Mouse (Mus musculus) embryo, embryonic 10.5 days (tissue): Measurements from ENCODE around the gene Boc.

Experiments
- DNase-seq: peaks from one replicate; pipeline ENCODE4 v3.0.0-alpha.2; 2015; ENCODE audit warnings: low spot score

The Boc gene

DNA sequence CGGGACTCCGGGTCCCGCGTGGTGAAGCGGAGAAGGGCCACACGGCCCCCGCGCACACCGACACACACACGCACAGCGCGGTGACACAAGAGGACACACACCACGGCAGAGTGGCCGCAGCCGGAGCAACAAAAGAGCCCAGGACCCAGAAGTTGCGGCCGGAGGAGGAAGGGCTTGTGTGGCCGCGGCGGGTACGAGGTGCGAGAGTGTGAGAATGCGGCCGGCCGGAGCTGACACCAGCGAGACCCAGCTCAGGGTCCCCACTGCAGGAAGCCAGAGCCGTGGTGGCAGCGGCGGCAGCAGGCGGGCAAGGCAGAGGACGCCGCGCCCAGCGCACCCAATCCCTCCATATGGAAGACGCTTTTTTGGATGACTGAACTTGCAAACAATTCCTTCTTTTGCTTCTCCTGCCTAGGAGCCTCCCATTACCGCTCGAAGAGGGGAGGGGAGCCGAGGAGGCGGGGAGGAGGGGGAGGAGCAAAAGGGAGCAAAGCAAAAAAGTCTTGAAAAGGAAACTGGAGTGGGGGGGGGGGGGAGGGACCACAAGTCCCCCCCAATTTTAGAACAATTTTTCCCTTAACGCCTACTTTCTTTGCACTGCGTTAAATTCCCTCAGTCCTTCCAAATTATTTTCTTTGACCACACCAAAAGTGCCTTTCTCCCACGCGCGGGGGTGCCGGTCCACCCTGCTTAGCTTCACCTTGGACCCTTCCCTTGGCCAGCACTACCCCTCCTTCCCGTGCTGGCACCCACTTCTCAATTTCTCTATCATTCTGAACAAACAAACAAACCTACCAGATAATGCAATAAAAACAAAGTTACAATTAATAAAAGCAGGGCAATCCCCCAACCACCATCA lies at the start of gene Boc:
Boc (minus strand) TSS at position 427 of the 859 bp plus-strand sequence.
- peak; percentile 81 for DNase-seq

DNA sequence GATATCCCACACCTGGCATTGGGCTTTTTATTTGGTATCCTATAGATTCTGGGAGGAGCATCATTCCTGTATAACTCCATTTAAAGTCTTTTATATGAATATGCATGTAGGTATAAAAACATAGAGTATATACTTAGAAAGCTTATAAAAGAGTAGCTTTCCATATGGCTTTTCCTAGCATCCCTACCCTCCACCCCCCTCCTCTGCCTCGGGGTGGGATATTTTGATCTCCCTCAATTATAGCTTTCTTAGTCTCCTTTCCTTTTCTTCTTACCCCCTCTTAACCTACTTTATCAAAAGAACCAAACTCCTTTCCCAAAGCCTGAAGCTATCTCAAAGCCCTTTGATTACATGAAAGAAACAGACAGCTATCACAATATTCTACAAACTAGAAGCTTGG lies 47.9 kb upstream of the Boc start:
- no peak for DNase-seq

DNA sequence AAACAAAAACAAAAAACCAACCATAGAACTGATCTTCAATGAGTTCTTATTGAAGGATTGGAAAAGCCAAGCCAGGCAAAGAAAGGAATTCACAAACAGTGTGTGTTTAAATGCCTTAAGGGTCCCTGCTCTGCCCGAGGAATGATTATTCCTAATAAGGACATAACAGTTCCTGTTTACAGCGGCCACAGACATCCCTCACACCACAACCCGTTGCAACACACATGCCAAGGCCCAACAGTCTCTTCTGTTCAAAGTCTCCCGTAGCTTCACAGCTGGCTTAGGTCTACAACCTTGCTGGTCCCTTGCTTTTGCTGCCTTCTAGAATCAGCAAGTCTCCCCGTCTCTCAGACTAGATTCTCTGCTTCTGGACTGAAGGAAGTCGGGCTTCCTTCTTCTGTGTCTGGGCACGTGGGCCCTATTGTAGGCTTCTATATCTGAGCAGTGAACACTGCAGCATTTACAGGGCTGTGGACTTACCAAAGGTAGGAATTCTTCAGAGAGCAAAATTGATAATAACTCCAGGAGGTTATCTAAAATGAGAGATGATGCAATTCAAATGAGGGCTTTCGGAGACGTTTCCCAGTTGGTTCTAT lies 45.4 kb upstream of the Boc start:
- DNase-seq, result no peak

DNA sequence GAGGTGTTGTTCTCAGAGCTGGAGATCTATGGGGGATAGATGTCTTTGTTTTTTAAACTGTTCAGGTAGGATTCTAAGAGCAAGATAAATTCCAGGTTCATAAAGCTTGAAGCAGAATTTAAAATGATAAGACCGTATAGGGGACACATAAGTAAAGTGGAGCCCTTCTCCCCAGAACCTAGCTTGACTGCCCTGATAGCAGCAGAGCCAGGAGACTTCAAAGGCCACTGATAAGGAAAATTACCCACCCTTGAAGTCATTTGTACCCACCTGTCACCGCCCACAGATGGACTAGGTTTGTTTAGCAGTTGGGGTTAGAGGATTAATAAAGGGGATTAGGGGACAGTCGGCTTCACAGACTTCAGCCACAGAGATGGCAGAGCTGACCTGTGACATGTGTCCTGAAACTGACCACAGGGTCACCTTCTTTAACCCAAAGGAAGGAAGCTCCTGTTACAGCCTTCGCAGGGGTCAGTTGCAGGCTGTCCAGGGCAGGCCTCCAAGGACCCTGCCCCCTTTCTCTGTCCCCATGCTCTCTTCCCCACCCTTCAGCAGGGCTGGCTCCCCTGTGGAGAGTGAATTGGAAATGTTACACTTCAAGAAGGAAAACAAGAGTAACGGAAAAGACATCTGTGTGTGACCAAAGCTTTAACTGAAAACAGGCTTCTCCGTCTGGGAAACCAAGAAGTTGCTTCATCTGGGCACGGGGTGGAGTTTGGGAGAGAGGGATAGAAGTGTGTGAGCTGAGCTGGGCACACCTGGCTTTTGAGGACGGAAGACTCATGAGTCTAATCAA lies 43.5 kb upstream of the Boc start:
- peak; percentile 76 for DNase-seq

DNA sequence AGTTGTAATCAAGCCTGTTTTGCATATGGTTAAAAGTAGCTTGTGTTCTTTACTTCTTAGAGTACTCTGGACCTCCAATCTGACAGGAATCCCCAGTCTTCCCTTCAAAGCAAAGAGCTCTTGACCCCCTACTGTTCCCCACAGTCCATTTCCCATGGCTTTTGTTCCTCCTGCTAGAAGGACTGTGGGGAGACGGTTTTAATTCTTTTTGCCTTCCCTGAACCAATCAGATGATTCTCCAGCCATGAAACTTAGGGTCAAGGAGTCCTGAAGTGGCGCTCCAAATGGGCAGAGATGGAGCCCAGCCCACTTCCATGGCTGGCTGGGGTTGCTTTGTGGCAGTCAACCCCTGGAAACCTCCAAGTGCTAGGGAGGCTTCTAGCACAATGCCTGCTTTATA lies 42.5 kb upstream of the Boc start:
- DNase-seq, result peak; percentile 52

DNA sequence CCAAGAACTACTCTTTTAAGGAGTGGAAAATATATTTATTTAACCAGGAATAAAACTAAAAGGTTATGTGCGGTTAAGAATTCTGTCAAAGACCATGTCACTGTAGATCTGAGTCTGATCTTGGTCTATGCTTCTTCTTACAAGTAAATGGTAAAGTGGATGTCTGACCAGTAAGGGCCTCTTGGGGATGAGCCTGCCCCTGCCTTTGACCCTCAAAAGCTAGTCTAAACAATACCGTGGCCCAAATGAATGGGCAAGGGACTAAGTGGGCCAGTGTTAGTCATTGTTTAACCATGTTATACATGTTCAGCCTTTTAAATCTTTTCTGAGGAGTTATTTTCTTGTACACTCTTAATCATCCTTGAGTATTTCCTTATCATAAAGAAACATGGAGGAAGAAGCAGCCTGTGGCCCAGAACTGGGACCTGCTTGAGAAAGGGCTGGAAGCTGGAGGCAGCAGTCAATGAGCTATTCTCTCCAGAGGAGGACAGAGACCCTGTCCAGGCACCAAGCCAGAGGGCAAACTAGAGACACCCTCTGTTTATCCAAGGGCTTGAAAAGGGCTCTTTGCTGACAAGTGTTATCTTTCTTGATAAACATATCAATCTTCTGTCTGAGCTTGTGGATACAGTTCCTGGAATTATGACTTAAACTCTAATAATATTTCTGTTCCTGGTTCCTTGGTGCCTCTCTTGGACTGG lies 38.6 kb upstream of the Boc start:
- no peak for DNase-seq

DNA sequence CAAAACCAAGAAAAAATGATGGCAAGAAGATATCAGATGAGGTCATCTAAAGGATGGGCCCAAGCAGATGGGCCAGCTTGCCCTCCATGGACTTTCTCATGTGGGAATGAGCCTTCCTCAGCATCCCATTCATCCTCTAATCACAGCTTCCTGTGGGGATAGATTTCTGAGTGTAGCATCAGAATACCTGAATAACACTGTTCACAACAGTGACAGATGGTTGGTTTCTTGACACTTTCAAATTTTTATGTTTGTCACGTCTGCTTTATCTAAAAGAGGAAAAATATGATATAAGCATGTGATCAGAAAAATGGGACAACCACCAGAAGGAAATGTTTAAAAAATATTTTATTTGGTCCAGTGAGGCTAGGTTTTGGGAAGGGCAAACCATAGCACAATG lies 30.8 kb upstream of the Boc start:
- no peak for DNase-seq

DNA sequence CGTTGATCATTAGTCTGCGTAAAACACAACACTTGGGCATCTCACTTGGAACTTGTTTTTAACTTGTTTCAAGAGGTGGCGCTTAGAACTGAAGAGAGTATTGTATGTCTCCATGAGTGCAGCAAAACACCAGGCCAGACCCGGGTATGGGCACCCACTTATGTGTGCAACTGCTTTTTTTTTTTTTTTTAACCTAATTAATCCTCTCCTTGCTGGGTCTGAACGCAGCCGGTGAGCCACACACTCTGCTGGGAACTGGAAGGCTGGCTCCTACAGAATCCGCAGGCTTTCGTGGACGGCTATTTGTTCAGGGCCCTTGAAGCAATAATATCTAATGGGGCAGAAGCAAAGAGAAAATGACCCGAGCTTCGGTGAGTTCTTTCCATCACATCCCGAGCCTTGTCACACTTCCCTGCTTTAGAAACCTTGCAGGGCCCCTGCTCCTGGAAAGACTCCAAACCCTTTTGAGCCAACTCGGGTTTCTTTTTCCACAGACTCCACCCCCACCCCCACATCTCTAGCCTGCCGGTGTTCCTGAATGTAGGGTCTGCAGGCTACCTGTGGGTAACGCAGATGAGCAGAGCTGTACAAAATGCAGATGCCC lies 20.8 kb upstream of the Boc start:
- peak; percentile 46 for DNase-seq

DNA sequence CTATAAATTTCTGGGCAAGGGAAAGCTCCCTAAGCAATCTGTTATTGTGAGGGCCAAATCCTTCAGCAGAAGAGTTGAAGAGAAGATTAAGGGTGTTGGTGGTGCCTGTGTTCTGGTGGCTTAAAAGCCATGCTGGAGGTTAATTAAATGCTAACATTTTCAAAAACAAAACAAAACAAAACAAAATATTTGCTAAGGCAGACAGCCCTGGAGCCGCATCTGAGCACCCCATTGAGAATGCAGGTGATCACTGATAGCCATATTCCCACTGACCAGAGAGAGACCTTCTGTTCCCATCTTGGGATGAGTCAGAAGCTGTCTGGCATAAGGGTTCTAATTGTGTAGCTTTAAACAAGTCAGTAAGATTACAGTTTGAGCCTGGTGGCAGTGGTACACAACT lies 19.9 kb upstream of the Boc start:
- DNase-seq, result no peak

DNA sequence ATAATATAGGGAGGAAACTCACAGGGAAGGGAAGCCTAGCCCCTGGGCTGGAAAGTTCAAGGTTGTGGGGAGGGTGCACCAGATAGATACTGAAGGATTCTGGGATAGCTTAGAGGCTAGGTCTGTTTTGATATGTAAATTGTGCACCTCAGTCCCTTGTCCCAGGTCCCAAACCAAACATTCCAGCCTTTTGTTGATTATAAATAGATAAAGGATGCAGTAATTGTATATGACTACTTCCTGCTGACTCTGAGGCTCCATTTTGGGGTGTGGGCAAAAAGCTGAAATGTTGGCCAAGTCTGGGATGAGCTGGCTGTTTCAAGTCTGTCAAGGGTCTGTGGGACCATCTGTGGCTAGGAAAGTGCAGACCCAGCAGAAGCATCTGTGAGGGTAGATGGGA lies 9.4 kb upstream of the Boc start:
- no peak for DNase-seq

DNA sequence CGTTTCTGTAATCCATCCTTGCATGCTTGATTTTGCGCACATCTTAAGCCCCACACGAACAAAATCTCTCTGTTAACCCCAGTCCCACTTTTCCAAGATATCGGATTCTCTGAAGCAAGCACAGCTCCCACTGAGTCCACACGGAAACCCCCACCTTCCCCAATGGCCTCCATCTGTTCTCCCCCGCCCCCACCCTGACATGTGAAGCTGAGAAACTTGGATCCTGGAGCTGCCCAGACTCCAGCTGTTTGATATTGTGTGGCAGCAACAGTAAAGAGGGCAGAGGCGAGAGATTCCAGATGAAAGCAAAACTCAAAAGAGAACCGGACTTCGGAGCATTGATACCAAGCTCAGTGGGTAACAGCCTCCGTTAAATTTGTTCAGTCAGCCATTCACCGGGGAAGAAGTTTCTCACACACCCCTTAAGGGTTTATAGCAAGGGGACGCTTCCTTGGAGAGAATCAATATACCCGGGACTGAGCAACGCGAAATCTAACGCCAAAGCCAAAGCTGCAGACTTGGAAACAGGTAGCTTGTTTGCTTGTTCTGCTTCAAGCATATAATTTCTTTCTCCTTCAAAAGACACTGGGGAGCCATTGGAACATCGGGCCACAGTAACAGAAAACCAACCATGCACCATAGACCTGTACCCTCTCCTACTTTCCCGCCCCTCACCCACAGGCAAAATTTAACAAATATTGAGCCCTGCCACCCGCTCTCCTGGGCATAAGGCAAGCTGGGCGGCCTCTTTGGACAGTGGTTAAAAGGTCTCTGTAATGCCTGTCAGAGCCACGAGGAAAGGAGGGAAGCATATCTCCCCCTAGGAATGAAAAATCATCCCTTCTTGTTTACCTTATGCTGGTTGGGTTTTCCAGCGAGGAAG lies 6.9 kb upstream of the Boc start:
- peak; percentile 53 for DNase-seq

DNA sequence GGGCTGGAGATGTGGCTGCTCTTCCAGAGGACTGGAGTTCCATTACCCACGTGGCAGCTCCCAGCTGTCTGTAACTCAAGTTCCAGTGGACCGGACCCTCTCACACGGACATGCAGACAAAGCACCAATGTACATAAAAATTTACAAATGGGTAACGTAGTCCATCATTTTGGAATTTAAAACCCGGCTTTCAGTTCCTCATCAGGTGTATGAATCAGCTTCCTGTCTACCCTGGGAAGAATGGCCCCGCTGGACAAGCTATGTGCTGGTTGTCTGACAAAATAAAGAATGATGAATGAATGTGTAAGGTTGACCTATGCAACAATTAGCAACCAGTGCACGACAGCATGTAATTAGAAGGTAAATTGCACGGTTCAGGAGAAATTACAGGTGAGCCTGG lies 5.7 kb upstream of the Boc start:
- DNase-seq, result no peak

DNA sequence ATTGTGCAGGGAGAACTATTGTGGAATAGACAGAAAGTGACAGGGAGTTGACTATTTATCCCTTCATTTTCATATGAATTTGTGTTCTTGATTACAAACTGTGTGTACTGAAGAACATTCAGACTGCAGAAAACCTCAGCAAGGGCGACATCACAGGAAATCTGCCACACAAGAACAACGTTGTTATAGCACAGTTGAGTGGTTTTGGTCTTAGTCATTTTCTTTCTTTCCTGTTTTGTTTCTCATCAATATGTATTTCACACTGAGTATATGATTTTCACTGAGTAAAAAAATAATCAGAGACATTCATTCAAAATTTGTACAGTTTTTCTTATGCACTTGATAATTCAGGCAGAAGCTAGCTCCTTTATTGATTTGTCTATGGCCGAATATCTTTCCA lies 3.4 kb upstream of the Boc start:
- no peak for DNase-seq

DNA sequence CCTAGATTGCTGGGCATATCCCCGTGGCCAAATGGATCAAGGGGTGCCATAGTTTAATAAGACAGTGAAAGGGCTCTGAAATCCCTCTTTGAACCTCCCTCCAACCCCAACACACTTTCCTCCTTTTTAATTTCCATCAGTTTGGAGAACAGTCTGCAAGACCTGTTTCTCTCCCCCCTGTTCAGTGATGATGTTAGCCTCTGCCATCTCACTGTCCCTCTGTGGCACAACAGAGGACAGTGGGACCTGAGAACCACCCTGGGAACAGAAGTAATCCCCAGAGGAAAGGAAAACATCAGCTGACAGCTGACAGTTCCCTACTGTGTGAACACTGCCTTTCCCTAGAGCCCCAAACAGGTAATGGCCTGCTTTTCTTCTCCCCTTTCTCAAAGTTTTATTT lies 1.5 kb upstream of the Boc start:
- DNase-seq, result no peak

DNA sequence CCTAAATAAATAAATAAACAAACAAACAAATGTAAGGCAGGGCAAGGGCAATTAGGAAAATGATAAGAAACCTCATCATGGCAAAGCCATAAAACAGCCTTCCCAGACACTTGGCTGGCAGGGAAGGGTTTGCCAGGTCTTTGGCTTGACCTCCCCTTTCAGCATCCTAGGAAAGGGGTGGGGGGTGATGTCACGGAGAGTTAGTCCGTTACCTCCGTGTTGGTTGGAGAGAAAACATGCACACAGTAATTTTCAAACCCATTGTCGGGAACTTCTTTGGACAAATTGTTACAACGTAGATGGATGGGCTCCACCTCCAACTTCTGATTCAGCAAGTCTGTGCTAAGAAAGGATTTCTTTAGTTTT lies 616 bp upstream of the Boc start:
- peak; percentile 73 for DNase-seq

DNA sequence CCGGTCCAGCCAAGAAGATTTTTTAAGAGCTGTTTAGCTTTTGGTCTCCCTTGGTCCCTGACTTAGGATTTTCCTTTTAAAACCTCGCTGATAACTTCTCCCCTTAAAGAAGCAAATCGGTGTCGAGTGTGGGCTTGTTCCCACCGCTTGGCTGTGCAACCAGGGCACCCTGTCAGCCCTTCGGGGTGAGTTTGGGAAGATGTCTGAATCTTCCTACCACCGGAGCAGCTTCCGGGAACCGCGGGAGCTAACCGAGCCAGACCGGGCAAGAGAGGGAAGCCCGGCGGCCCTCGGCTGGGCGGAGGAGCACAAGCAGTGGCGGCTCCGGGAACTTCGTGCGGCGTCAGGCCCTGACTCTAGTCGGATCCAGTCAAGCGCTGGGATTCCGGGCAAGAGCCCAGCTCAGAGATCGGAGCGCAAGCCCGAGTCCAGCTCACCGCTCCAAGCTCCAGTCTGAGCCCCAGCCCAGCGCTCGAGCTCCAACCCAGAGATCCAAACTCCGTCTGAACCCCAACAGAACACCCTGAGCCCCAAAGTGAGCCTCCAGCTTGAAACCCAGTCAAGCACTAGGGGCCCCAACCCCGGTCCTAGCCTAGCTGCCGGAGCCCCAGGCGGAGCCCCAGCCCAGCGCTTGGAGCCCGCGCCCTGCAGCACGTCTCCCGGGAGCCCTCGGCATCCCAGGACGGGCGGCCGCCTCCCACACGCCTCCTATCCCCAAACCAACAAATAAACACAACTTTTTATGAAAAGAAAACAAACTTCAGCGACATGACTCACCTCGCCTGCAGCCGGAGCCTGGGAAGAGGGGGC lies 831 bp downstream of the Boc start:
- peak; percentile 75 for DNase-seq

DNA sequence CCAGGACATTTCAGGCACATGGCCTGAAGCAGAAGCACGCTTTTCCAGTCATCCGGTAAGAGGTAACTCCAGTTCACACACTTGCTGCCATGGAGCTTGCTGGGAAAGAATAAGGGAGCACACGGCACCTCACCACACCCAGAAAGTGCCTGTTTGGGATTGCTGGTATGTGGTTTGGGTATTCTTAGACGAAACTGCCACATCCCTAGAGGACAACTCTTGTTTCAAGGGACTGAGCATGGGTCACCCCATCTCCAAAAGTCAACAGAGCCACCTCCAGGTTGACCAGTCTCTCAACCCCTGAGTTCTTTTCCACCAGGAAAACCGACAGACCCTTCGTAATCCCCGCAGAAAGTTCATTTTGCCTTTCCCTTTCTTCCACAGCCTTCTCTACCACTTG lies 1.6 kb downstream of the Boc start:
- no peak for DNase-seq

DNA sequence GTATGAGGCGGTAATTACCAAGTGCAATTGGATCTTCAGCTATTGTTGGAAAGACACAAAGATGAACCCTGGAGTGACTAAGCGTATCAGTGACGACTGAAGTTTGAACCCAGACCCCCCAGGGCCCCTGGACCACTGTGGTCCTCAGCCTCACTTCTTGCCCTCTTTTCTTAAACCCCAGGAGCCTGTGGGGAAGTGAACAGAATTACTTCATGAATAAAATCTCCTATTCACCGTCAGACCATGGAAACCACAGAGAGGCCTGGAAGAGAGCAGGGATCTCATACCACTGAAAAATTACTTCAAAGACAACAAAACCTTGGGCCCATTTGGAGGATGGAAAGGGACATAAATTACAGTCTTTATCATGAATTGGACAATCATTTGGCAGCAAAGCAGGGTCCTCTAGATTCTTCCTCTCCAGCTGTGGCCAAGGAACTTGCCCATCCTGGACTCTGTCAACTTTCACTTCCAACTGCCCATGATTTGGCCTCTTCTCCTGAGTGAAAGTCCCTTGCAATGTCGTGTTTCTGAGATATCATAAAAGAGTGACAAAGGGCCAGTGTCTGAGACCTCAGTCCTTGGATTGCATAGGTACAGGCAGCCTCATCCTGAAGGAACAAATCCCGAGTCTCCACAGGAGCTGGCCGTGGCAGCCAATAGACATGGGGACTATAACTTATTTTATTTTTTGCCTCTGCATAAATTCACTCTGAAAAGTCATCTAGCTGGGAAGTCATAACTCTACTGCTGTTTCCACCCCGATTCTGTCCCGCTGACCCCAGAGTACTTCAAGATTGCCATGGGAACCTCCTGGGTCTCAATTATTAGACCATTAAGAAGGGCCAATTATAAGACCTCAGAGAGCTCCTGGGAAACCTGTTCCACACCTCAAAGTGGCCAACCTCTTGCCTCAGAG lies 2.6 kb downstream of the Boc start:
- no peak for DNase-seq

DNA sequence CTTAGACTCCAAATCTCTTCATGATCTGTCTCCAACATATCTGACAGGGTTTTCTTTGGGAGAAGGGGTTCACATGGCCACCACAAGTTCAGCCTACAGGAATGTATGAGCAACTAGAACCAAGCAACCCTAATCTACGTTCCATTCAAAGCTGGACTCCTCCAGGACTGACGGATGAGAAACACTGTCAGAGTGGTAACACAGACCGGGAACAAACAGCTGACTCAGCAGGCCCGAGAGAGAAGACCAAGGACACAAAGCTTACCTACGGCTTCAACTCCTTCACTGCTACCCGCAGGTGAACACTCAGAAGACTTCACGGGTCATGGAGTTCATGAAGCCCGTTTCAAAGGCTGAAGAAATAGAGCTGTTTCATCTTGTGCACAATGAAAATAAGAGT lies 4.8 kb downstream of the Boc start:
- DNase-seq, result no peak
